Mouse (Mus musculus): ENCODE results near the gene Akap13.
"Not testable (repeated sequence)": the region's sequence is repeated elsewhere in the genome, so short reads cannot be mapped to it uniquely, and the experiment has no call there.

Gene Akap13

GRCm38 (mm10) chr7:75596058-75596748 is 140.9 kb downstream of the Akap13 start:
- DNase-seq (ENCODE audit: low spot score in 2 of 2) = no peak

- DNase-seq (ENCODE audit: low spot score in 2 of 2) = no peak
Observed at GRCm38 (mm10) chr7:75597840-75598239, 142.5 kb downstream of the Akap13 start.

GRCm38 (mm10) chr7:75600360-75601075 is 145.2 kb downstream of the Akap13 start:
- DNase-seq (ENCODE audit: low spot score in 2 of 2) = no peak

GRCm38 (mm10) chr7:75607248-75607647 is 151.9 kb downstream of the Akap13 start:
- no peak for DNase-seq (ENCODE audit: low spot score in 2 of 2)

GRCm38 (mm10) chr7:75608716-75609115 is 153.4 kb downstream of the Akap13 start:
- no peak for DNase-seq (ENCODE audit: low spot score in 2 of 2)

- no peak for DNase-seq (ENCODE audit: low spot score in 2 of 2)
Observed at GRCm38 (mm10) chr7:75609456-75610262, 154.3 kb downstream of the Akap13 start.

GRCm38 (mm10) chr7:75610391-75610790 is 155.1 kb downstream of the Akap13 start:
- peak in 1 of 2 experiments; percentile 28 for DNase-seq (ENCODE audit: low spot score in 2 of 2)

GRCm38 (mm10) chr7:75611261-75611950 is 156.1 kb downstream of the Akap13 start:
- DNase-seq (ENCODE audit: low spot score in 2 of 2) = no peak

- peak in 1 of 2 experiments; percentile 34 for DNase-seq (ENCODE audit: low spot score in 2 of 2)
Observed at GRCm38 (mm10) chr7:75612000-75612682, 156.8 kb downstream of the Akap13 start.

- DNase-seq (ENCODE audit: low spot score in 2 of 2) = no peak
Observed at GRCm38 (mm10) chr7:75612683-75613053, 157.3 kb downstream of the Akap13 start.

GRCm38 (mm10) chr7:75613240-75613639 is 157.9 kb downstream of the Akap13 start:
- peak in 1 of 2 experiments; percentile 33 for DNase-seq (ENCODE audit: low spot score in 2 of 2)

GRCm38 (mm10) chr7:75614826-75615225 is 159.5 kb downstream of the Akap13 start:
- DNase-seq (ENCODE audit: low spot score in 2 of 2) = no peak

- not testable (repeated sequence) for DNase-seq (ENCODE audit: low spot score in 2 of 2)
Observed at GRCm38 (mm10) chr7:75617246-75617645, 161.9 kb downstream of the Akap13 start.

GRCm38 (mm10) chr7:75618699-75619098 is 163.4 kb downstream of the Akap13 start:
- DNase-seq (ENCODE audit: low spot score in 2 of 2) = no peak

GRCm38 (mm10) chr7:75619875-75620274 is 164.5 kb downstream of the Akap13 start:
- DNase-seq (ENCODE audit: low spot score in 2 of 2) = no peak

- DNase-seq (ENCODE audit: low spot score in 2 of 2) = no peak
Observed at GRCm38 (mm10) chr7:75620395-75620960, 165.1 kb downstream of the Akap13 start.

GRCm38 (mm10) chr7:75620976-75621375 is 165.6 kb downstream of the Akap13 start:
- no peak for DNase-seq (ENCODE audit: low spot score in 2 of 2)

- no peak for DNase-seq (ENCODE audit: low spot score in 2 of 2)
Observed at GRCm38 (mm10) chr7:75627831-75628230, 172.5 kb downstream of the Akap13 start.

- DNase-seq (ENCODE audit: low spot score in 2 of 2) = no peak
Observed at GRCm38 (mm10) chr7:75629669-75630068, 174.3 kb downstream of the Akap13 start.

GRCm38 (mm10) chr7:75632941-75633340 is 177.6 kb downstream of the Akap13 start:
- DNase-seq (ENCODE audit: low spot score in 2 of 2) = no peak

GRCm38 (mm10) chr7:75633393-75633792 is 178.1 kb downstream of the Akap13 start:
- DNase-seq (ENCODE audit: low spot score in 2 of 2) = no peak
